Mouse (Mus musculus) lung, adult 2 months (tissue): ENCODE data around the gene Il4.

ENCODE experiments used
- CTCF ChIP-seq: fragments of 200-500 bp; IDR thresholded peaks from 2 replicates; pipeline ENCODE4 v1.5.1; 2011; ENCODE audit warnings: mild to moderate bottlenecking, low read length, control low read depth; ENCODE audit not compliant: insufficient read depth
- POLR2A ChIP-seq: fragments of 200-500 bp; IDR thresholded peaks from 2 replicates; pipeline ENCODE4 v1.6.1; 2011; ENCODE audit warnings: low read depth, mild to moderate bottlenecking, control low read depth, low read length, borderline replicate concordance; ENCODE audit errors: extremely low read depth

- TF ChIP-seq POLR2A: no peak
- TF ChIP-seq CTCF: no peak
Observed at GRCm38 (mm10) chr11:53652427-53652826, 34.0 kb upstream of the Il4 start.
